Mouse (Mus musculus): ENCODE data around the gene Mymx. TPM values are rescaled to one million over a fixed set of nuclear protein-coding genes. Genes with fewer than 3 reads are reported as not detected.

The Mymx gene
- total and polyA plus RNA-seq, 3 experiments: not detected

- H3K4me2 ChIP-seq (ENCODE audit: insufficient read depth, low read depth, poor library complexity, severe bottlenecking): no peak overlapping the region
- TF ChIP-seq POLR2A (IDR thresholded peaks at IDR 0.05; ENCODE audit: low read depth, low read length) (no peak), MAZ (IDR thresholded peaks at IDR 0.05; ENCODE audit: low read depth, low read length) (no peak), MEF2A (IDR thresholded peaks at IDR 0.05; ENCODE audit: borderline replicate concordance, low read depth, low read length) (no peak)
- no peaks in the 10 kb centered on the region for H3K27me3 ChIP-seq (replicated peaks)
- no peak for DNase-seq (ENCODE audit: extremely low read depth)
- dilution Hi-C loops (cut with MboI; ENCODE audit: extremely low pct_ligation_motif_present, extremely low pct_unique_long_range_greater_than_20kb, low sequenced_read_pairs): no loop called here
- H3K4me3 ChIP-seq (replicated peaks in 1 of 3; ENCODE audit: low read depth in 2 of 3, low read length in 2 of 3, poor library complexity in 1 of 3): no peak overlapping the region
- H3K36me3 ChIP-seq (replicated peaks in 1 of 2; ENCODE audit: control insufficient read depth in 1 of 2, insufficient read depth in 1 of 2, low read length in 1 of 2): peaks cover 14 to 21% of the 10 kb centered on the region in 2 experiments
- peak overlapping the region; percentile 81; the same call in 1 of the 2 replicates for H3K9ac ChIP-seq (ENCODE audit: insufficient read depth, low read depth)
- in situ Hi-C loops (cut with MboI; ENCODE audit: low pct_ligation_motif_present, low pct_unique_long_range_greater_than_20kb, low sequenced_read_pairs): no loop called here
- H3K4me1 ChIP-seq (ENCODE audit: control insufficient read depth in 1 of 2, insufficient read depth in 2 of 2): peaks cover 7 to 31% of the 10 kb centered on the region in 2 experiments
- peaks cover 27% of the 10 kb centered on the region for H3K79me2 ChIP-seq (replicated peaks; ENCODE audit: control insufficient read depth, extremely low read depth, insufficient read depth, poor library complexity, severe bottlenecking)
- no peak overlapping the region for H3K27ac ChIP-seq (ENCODE audit: insufficient read depth, low read depth)
- no peaks in the 10 kb centered on the region for H3K9me3 ChIP-seq (replicated peaks; ENCODE audit: low read length)
Observed at GRCm38 (mm10) chr17:45575123-45575897, 26.6 kb downstream of the Mymx start.

GRCm38 (mm10) chr17:45574129-45574761 lies 27.7 kb downstream of the Mymx start:
- Histone ChIP-seq H3K27ac (ENCODE audit: insufficient read depth, low read depth) (peak overlapping the region; percentile 90), H3K9ac (ENCODE audit: insufficient read depth, low read depth) (peak overlapping the region; percentile 81), H3K4me2 (ENCODE audit: insufficient read depth, low read depth, poor library complexity, severe bottlenecking) (peak overlapping the region; percentile 52), H3K4me1 (ENCODE audit: control insufficient read depth in 1 of 2, insufficient read depth in 2 of 2) (peaks cover 14 to 36% of the 10 kb centered on the region in 2 experiments), H3K4me3 (replicated peaks in 1 of 3; ENCODE audit: low read depth in 2 of 3, low read length in 2 of 3, poor library complexity in 1 of 3) (peak overlapping the region; percentile 72 to 93 (median 83)), H3K79me2 (replicated peaks; ENCODE audit: control insufficient read depth, extremely low read depth, insufficient read depth, poor library complexity, severe bottlenecking) (peaks cover 38% of the 10 kb centered on the region), H3K36me3 (replicated peaks in 1 of 2; ENCODE audit: control insufficient read depth in 1 of 2, insufficient read depth in 1 of 2, low read length in 1 of 2) (peaks cover 25 to 31% of the 10 kb centered on the region in 2 experiments), H3K9me3 (replicated peaks; ENCODE audit: low read length) (no peaks in the 10 kb centered on the region), H3K27me3 (replicated peaks) (no peaks in the 10 kb centered on the region)
- no peak for DNase-seq (ENCODE audit: extremely low read depth)
- dilution Hi-C loops (cut with MboI; ENCODE audit: extremely low pct_ligation_motif_present, extremely low pct_unique_long_range_greater_than_20kb, low sequenced_read_pairs) (no loop called here), in situ Hi-C loops (cut with MboI; ENCODE audit: low pct_ligation_motif_present, low pct_unique_long_range_greater_than_20kb, low sequenced_read_pairs) (no loop called here)
- no peak for TF ChIP-seq USF2 (conservative IDR thresholded peaks at IDR 0.05; ENCODE audit: low read depth, low read length)
- TF ChIP-seq RCOR1 (conservative IDR thresholded peaks at IDR 0.05; ENCODE audit: low read depth, low read length): no peak
- TF ChIP-seq EP300 (IDR thresholded peaks at IDR 0.05; ENCODE audit: low read length): 0 out of 2 replicates have a peak, but pooled peaks have one; percentile 6
- 0 out of 2 replicates have a peak, but pooled peaks have one; percentile 11 for TF ChIP-seq MXI1 (IDR thresholded peaks at IDR 0.05; ENCODE audit: low read depth, low read length)
- 0 out of 2 replicates have a peak, but pooled peaks have one; percentile 15 for TF ChIP-seq POLR2A (IDR thresholded peaks at IDR 0.05; ENCODE audit: low read depth, low read length)
- no peak; the same call in 1 of the 2 replicates for TF ChIP-seq ELF1 (IDR thresholded peaks at IDR 0.05; ENCODE audit: low read depth, low read length)
- TF ChIP-seq MAX (IDR thresholded peaks at IDR 0.05; ENCODE audit: low read length): no peak
- TF ChIP-seq MAZ (IDR thresholded peaks at IDR 0.05; ENCODE audit: low read depth, low read length): no peak

GRCm38 (mm10) chr17:45573780-45574123 lies 28.1 kb downstream of the Mymx start:
- in situ Hi-C loops (cut with MboI; ENCODE audit: low pct_ligation_motif_present, low pct_unique_long_range_greater_than_20kb, low sequenced_read_pairs): no loop called here
- Histone ChIP-seq H3K4me3 (replicated peaks in 1 of 3; ENCODE audit: low read depth in 2 of 3, low read length in 2 of 3, poor library complexity in 1 of 3) (peak overlapping the region; percentile 72 to 93 (median 83)), H3K4me2 (ENCODE audit: insufficient read depth, low read depth, poor library complexity, severe bottlenecking) (peak overlapping the region; percentile 52)
- TF ChIP-seq ZNF384 (IDR thresholded peaks at IDR 0.05; ENCODE audit: low read depth, low read length) (peak; percentile 98), MYC (IDR thresholded peaks at IDR 0.05; ENCODE audit: low read depth, low read length) (peak; percentile 61; the same call in 1 of the 2 replicates), NRF1 (IDR thresholded peaks at IDR 0.05; ENCODE audit: low read depth, low read length) (no peak), BHLHE40 (IDR thresholded peaks at IDR 0.05; ENCODE audit: low read depth, low read length) (peak; percentile 77), RCOR1 (conservative IDR thresholded peaks at IDR 0.05; ENCODE audit: low read depth, low read length) (0 out of 2 replicates have a peak, but pooled peaks have one; percentile 40), TCF12 (IDR thresholded peaks at IDR 0.05; ENCODE audit: low read depth, low read length) (peak; percentile 90), TBP (conservative IDR thresholded peaks at IDR 0.05; ENCODE audit: low read depth, low read length) (peak; percentile 86), ELF1 (IDR thresholded peaks at IDR 0.05; ENCODE audit: low read depth, low read length) (peak; percentile 55), CHD2 (IDR thresholded peaks at IDR 0.05; ENCODE audit: low read length) (peak; percentile 87), MAX (IDR thresholded peaks at IDR 0.05; ENCODE audit: low read length) (peak; percentile 31; the same call in 1 of the 2 replicates), E2F4 (IDR thresholded peaks at IDR 0.05; ENCODE audit: insufficient replicate concordance, low read depth, low read length) (no peak), MAFK (IDR thresholded peaks at IDR 0.05; ENCODE audit: insufficient replicate concordance, low read length) (no peak), SIN3A (IDR thresholded peaks at IDR 0.05; ENCODE audit: low read length) (peak; percentile 76; the same call in 1 of the 2 replicates), MAZ (IDR thresholded peaks at IDR 0.05; ENCODE audit: low read depth, low read length) (peak; percentile 97), JUND (conservative IDR thresholded peaks at IDR 0.05; ENCODE audit: low read depth, low read length) (no peak), ZMIZ1 (IDR thresholded peaks at IDR 0.05; ENCODE audit: low read depth, low read length) (no peak; the same call in 1 of the 2 replicates), USF1 (IDR thresholded peaks at IDR 0.05; ENCODE audit: low read depth, low read length) (no peak)

More at GRCm38 (mm10) chr17:45573780-45574123, 28.1 kb downstream of the Mymx start:
- DNase-seq (ENCODE audit: extremely low read depth): peak; percentile 94
- Histone ChIP-seq H3K27me3 (replicated peaks) (no peaks in the 10 kb centered on the region), H3K27ac (ENCODE audit: insufficient read depth, low read depth) (peak overlapping the region; percentile 90), H3K9me3 (replicated peaks; ENCODE audit: low read length) (no peaks in the 10 kb centered on the region), H3K36me3 (replicated peaks in 1 of 2; ENCODE audit: control insufficient read depth in 1 of 2, insufficient read depth in 1 of 2, low read length in 1 of 2) (peaks cover 29 to 36% of the 10 kb centered on the region in 2 experiments), H3K4me1 (ENCODE audit: control insufficient read depth in 1 of 2, insufficient read depth in 2 of 2) (peaks cover 18 to 41% of the 10 kb centered on the region in 2 experiments), H3K9ac (ENCODE audit: insufficient read depth, low read depth) (peak overlapping the region; percentile 81), H3K79me2 (replicated peaks; ENCODE audit: control insufficient read depth, extremely low read depth, insufficient read depth, poor library complexity, severe bottlenecking) (peaks cover 42% of the 10 kb centered on the region)
- dilution Hi-C loops (cut with MboI; ENCODE audit: extremely low pct_ligation_motif_present, extremely low pct_unique_long_range_greater_than_20kb, low sequenced_read_pairs): no loop called here

All from CH12.LX (cell line).